Mouse (Mus musculus) liver, embryonic 14.5 days (tissue): ENCODE data around the gene Rtl5.

Experiments used
- CTCF ChIP-seq: IDR thresholded peaks from 2 replicates; pipeline ENCODE4 v1.5.1; 2016; ENCODE audit warnings: antibody characterized with exemption, low read depth, control low read depth
- EP300 ChIP-seq: IDR thresholded peaks from 2 replicates; pipeline ENCODE4 v1.6.1; 2016; ENCODE audit warnings: antibody characterized with exemption, low read depth

DNA sequence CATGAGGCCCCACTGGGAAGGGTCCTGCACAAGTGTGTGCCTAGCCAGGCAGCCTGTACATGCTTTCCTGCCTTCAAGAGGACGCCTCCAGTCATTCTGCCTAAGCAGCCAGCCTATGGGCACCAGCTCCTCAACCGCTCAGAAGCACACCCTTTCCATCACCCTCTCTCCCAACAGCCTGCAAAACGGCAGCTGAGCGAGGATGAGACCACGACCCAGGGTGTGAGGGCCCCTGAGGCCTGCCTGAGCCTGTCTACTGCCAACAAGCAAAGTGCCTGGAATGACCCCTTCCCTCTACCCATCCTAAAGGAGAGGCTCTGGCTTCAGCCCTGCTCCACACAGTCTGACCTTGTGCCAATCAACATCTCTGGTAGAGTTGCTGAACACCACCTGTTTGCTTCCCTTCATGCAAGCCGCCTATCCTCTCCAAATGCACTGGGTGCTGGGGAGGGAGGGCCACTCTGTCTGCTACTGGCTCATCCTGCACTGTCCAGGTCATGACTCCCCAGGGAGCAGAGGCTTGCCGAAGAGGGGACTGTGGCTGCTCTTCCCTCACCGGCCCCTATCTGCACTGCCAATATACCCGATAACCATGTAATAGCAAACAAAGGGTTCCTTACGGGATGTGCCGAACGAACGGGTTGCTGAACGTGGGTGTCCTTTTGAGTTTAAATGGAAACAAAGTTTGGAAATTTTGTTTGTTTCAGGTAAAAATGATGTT lies 2.7 kb upstream of the Rtl5 start:
- no peak for TF ChIP-seq EP300
- TF ChIP-seq CTCF, result no peak
